Mouse (Mus musculus): ENCODE data around the gene Clcn1.

Clcn1 gene

GRCm38 (mm10) chr6:42309816-42310378 lies 23.4 kb downstream of the Clcn1 start:
- DNase-seq (ENCODE audit: low spot score) = no peak

- no peak for DNase-seq (ENCODE audit: low spot score)
These were observed 24.1 kb downstream of the Clcn1 start for GRCm38 (mm10) chr6:42310427-42311053.

- DNase-seq (ENCODE audit: low spot score) = no peak
These were observed 31.8 kb downstream of the Clcn1 start for GRCm38 (mm10) chr6:42318293-42318692.

GRCm38 (mm10) chr6:42323371-42324066 lies 37.0 kb downstream of the Clcn1 start:
- DNase-seq (ENCODE audit: low spot score) = no peak

GRCm38 (mm10) chr6:42324067-42324481 lies 37.6 kb downstream of the Clcn1 start:
- no peak for DNase-seq (ENCODE audit: low spot score)

GRCm38 (mm10) chr6:42324482-42325267 lies 38.2 kb downstream of the Clcn1 start, which contains the start of gene Fam131b:
TSS of gene Fam131b (minus strand) at chr6:42324643.
- DNase-seq (ENCODE audit: low spot score) = no peak

- peak; percentile 40 for DNase-seq (ENCODE audit: low spot score)
These were observed 38.8 kb downstream of the Clcn1 start for GRCm38 (mm10) chr6:42325268-42325609.

- no peak for DNase-seq (ENCODE audit: low spot score)
These were observed 40.0 kb downstream of the Clcn1 start for GRCm38 (mm10) chr6:42326509-42326908.

GRCm38 (mm10) chr6:42328757-42329156 lies 42.3 kb downstream of the Clcn1 start:
- no peak for DNase-seq (ENCODE audit: low spot score)

- DNase-seq (ENCODE audit: low spot score) = no peak
These were observed 43.7 kb downstream of the Clcn1 start for GRCm38 (mm10) chr6:42330216-42330615.

GRCm38 (mm10) chr6:42330946-42331345 lies 44.5 kb downstream of the Clcn1 start:
- DNase-seq (ENCODE audit: low spot score) = no peak

- DNase-seq (ENCODE audit: low spot score) = no peak
These were observed 52.7 kb downstream of the Clcn1 start for GRCm38 (mm10) chr6:42339189-42339588.

GRCm38 (mm10) chr6:42339981-42340380 lies 53.5 kb downstream of the Clcn1 start:
- no peak for DNase-seq (ENCODE audit: low spot score)

- DNase-seq (ENCODE audit: low spot score) = no peak
These were observed 55.7 kb downstream of the Clcn1 start for GRCm38 (mm10) chr6:42342171-42342570.

GRCm38 (mm10) chr6:42343361-42344120 lies 57.1 kb downstream of the Clcn1 start:
- no peak for DNase-seq (ENCODE audit: low spot score)

- DNase-seq (ENCODE audit: low spot score) = no peak
These were observed 57.8 kb downstream of the Clcn1 start for GRCm38 (mm10) chr6:42344255-42344654.

- no peak for DNase-seq (ENCODE audit: low spot score)
These were observed 62.0 kb downstream of the Clcn1 start for GRCm38 (mm10) chr6:42348281-42349005.

- DNase-seq (ENCODE audit: low spot score) = peak; percentile 48
These were observed 62.5 kb downstream of the Clcn1 start for GRCm38 (mm10) chr6:42349006-42349425.

GRCm38 (mm10) chr6:42349426-42350020 lies 63.0 kb downstream of the Clcn1 start, which contains the start of gene Zyx:
TSS of gene Zyx (plus strand) at chr6:42349630.
- peak; percentile 44 for DNase-seq (ENCODE audit: low spot score)
